Mouse (Mus musculus) E14TG2a.4 (cell line): ENCODE results near the gene Abca3.

Experiments
- CTCF ChIP-seq: conservative IDR thresholded peaks from 2 replicates; pipeline ENCODE4 v1.5.1; 2014; ENCODE audit warnings: low read length
- NANOG ChIP-seq: IDR thresholded peaks from 2 replicates; pipeline ENCODE4 v1.6.1; 2014; ENCODE audit warnings: borderline replicate concordance, low read length, mixed read lengths
- POU5F1 ChIP-seq: IDR thresholded peaks from 2 replicates; pipeline ENCODE4 v1.6.1; 2014; ENCODE audit warnings: low read length, borderline replicate concordance

GRCm38 (mm10) chr17:24451220-24451619, 99.5 kb downstream of the Abca3 start:
- TF ChIP-seq CTCF (no peak), POU5F1 (no peak), NANOG (no peak)
